Mouse (Mus musculus): ENCODE results near the gene Psma1. TPM values are rescaled to one million over a fixed set of nuclear protein-coding genes. Genes with fewer than 3 reads are reported as not detected.

Psma1 gene
- polyA plus RNA-seq, 1 experiment from 2014 or later: 345 TPM

GRCm38 (mm10) chr7:114253885-114254833 is 21.8 kb downstream of the Psma1 start, which contains the start of gene Copb1:
TSS of gene Copb1 (minus strand) at chr7:114254711.
- Histone ChIP-seq H3K4me2 (peak within 1 kb of the TSS; percentile 61), H3K36me3 (peaks cover 27% of the 10 kb centered on the region), H3K4me1 (peaks cover 11% of the 10 kb centered on the region), H3K4me3 (replicated peaks) (peak within 1 kb of the TSS; percentile 97), H3K27ac (replicated peaks) (peak within 1 kb of the TSS; percentile 70), H3K27me3 (replicated peaks) (no peaks in the 10 kb centered on the region), H3K9ac (replicated peaks) (peak within 1 kb of the TSS; percentile 77), H3K9me3 (replicated peaks) (no peaks in the 10 kb centered on the region)
- peak; percentile 99 for ATAC-seq (ENCODE audit: low FRiP score)
- 2% methylated on average over 62 of the region's 75 CpGs for WGBS

- 92% methylated on average over 3 of the region's 3 CpGs for WGBS
- Histone ChIP-seq H3K27ac (replicated peaks) (no peak overlapping the region), H3K4me3 (replicated peaks) (no peak overlapping the region), H3K4me2 (no peak overlapping the region), H3K36me3 (peaks cover 44% of the 10 kb centered on the region), H3K27me3 (replicated peaks) (no peaks in the 10 kb centered on the region), H3K9me3 (replicated peaks) (no peaks in the 10 kb centered on the region), H3K9ac (replicated peaks) (no peak overlapping the region), H3K4me1 (peaks cover 11% of the 10 kb centered on the region)
- ATAC-seq (ENCODE audit: low FRiP score): no peak
These were observed 24.2 kb downstream of the Psma1 start for GRCm38 (mm10) chr7:114251684-114252083.

GRCm38 (mm10) chr7:114233980-114234379 is 41.9 kb downstream of the Psma1 start:
- 88% methylated on average over 7 of the region's 7 CpGs for WGBS
- H3K9ac ChIP-seq (replicated peaks): no peak overlapping the region
- no peaks in the 10 kb centered on the region for H3K4me1 ChIP-seq
- ATAC-seq (ENCODE audit: low FRiP score): no peak
- peaks cover 64% of the 10 kb centered on the region for H3K36me3 ChIP-seq
- no peak overlapping the region for H3K4me3 ChIP-seq (replicated peaks)
- H3K27me3 ChIP-seq (replicated peaks): no peaks in the 10 kb centered on the region
- no peaks in the 10 kb centered on the region for H3K9me3 ChIP-seq (replicated peaks)
- no peak overlapping the region for H3K4me2 ChIP-seq
- no peak overlapping the region for H3K27ac ChIP-seq (replicated peaks)

DNA sequence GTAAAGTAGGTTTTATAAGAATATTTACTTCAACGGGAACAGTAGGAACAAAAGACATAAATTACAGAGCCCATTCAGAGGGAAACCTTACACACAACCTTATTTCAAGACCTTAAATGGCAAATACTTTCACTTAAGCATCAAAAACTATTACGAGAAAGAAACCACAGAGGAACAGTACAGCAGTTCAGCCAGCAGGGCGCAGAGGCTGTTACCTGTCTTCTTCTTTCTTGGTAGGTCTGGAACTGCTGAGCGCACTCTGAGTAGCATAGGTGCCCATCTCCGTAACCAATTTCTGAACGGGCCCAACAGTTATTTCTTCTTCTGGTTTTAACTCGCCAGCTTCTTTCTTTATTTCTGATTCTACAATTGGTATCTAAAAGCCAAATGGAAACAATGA is 42.9 kb downstream of the Psma1 start:
- ATAC-seq (ENCODE audit: low FRiP score): no peak
- Histone ChIP-seq H3K27me3 (replicated peaks) (no peaks in the 10 kb centered on the region), H3K27ac (replicated peaks) (no peak overlapping the region), H3K4me2 (no peak overlapping the region), H3K4me3 (replicated peaks) (no peak overlapping the region), H3K4me1 (no peaks in the 10 kb centered on the region), H3K36me3 (peaks cover 66% of the 10 kb centered on the region), H3K9me3 (replicated peaks) (no peaks in the 10 kb centered on the region), H3K9ac (replicated peaks) (no peak overlapping the region)
- WGBS: 96% methylated on average over 7 of the region's 7 CpGs

DNA sequence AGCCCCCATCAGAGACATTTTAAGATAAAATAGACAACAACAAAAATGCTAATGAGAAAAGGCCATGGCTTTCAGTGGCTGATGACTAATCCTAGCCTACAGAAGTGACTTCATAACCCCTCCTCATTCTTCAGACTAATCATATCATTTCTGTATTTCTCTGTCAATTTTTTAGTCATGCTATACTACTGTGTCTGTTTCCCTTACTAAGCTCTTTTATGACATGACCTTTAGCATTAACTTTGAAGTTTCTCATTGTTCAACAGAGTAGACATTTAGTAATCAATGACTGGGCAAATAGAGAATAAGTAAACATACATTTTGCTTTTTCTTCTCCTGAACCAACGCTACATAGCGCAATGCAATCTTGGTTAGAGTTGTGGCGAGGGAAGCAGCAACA is 44.1 kb downstream of the Psma1 start:
- no peak for ATAC-seq (ENCODE audit: low FRiP score)
- Histone ChIP-seq H3K27ac (replicated peaks) (no peak overlapping the region), H3K9me3 (replicated peaks) (no peaks in the 10 kb centered on the region), H3K27me3 (replicated peaks) (no peaks in the 10 kb centered on the region), H3K4me1 (no peaks in the 10 kb centered on the region), H3K4me2 (no peak overlapping the region), H3K9ac (replicated peaks) (no peak overlapping the region), H3K4me3 (replicated peaks) (no peak overlapping the region), H3K36me3 (peaks cover 66% of the 10 kb centered on the region)
- 94% methylated on average over 3 of the region's 3 CpGs for WGBS

DNA sequence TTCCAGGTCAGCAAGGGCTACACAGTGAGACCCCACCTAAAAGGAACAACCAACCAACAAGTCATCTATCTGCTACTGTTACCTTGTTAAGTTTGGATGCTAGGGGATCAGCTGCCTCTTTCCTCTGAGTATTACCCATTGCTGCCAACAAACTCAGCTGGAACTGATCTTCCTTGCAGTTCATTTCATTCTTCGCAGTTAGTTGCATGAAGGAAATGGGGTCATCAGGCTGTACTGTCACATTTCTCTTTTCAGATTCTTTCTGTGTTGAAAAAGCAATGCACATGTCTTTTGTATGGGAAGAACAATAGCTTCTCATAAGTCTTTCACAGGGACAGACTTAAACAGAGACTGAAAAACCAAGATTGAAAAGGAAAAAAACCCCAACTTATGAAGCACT is 49.4 kb downstream of the Psma1 start:
- no peak for ATAC-seq (ENCODE audit: low FRiP score)

GRCm38 (mm10) chr7:114220433-114220832 is 55.5 kb downstream of the Psma1 start:
- H3K4me2 ChIP-seq: no peak overlapping the region
- H3K4me3 ChIP-seq (replicated peaks): no peak overlapping the region
- no peaks in the 10 kb centered on the region for H3K4me1 ChIP-seq
- WGBS: 96% methylated on average over 4 of the region's 4 CpGs
- no peaks in the 10 kb centered on the region for H3K9me3 ChIP-seq (replicated peaks)
- H3K27ac ChIP-seq (replicated peaks): no peak overlapping the region
- ATAC-seq (ENCODE audit: low FRiP score): no peak
- no peaks in the 10 kb centered on the region for H3K27me3 ChIP-seq (replicated peaks)
- H3K9ac ChIP-seq (replicated peaks): no peak overlapping the region
- peaks cover 53% of the 10 kb centered on the region for H3K36me3 ChIP-seq

More for the DNA sequence above, 49.4 kb downstream of the Psma1 start:
- Histone ChIP-seq H3K4me3 (replicated peaks) (no peak overlapping the region), H3K27me3 (replicated peaks) (no peaks in the 10 kb centered on the region), H3K36me3 (peaks cover 59% of the 10 kb centered on the region), H3K9ac (replicated peaks) (no peak overlapping the region), H3K9me3 (replicated peaks) (no peaks in the 10 kb centered on the region), H3K27ac (replicated peaks) (no peak overlapping the region), H3K4me2 (no peak overlapping the region), H3K4me1 (no peaks in the 10 kb centered on the region)
- WGBS: 89% methylated on average over 1 of the region's 1 CpGs

GRCm38 (mm10) chr7:114216908-114217307 is 59.0 kb downstream of the Psma1 start:
- H3K4me2 ChIP-seq: no peak overlapping the region
- no peaks in the 10 kb centered on the region for H3K4me1 ChIP-seq
- H3K27ac ChIP-seq (replicated peaks): no peak overlapping the region
- H3K27me3 ChIP-seq (replicated peaks): no peaks in the 10 kb centered on the region
- H3K9ac ChIP-seq (replicated peaks): no peak overlapping the region
- no peak overlapping the region for H3K4me3 ChIP-seq (replicated peaks)
- H3K9me3 ChIP-seq (replicated peaks): no peaks in the 10 kb centered on the region
- WGBS: 97% methylated on average over 2 of the region's 2 CpGs
- peaks cover 53% of the 10 kb centered on the region for H3K36me3 ChIP-seq
- no peak for ATAC-seq (ENCODE audit: low FRiP score)

Other genes starting within 250 kb of the Psma1 start
- 18.2 and 29.4 TPM in 2 replicates for gene Rras2, start 158.3 kb downstream of the Psma1 start, polyA plus RNA-seq (2015; fragmentation: Nextera tagmentation; extraction: Ambion mirVana)
- gene Copb1, start 21.4 kb downstream of the Psma1 start, polyA plus RNA-seq (2015; fragmentation: Nextera tagmentation; extraction: Ambion mirVana): 83.1 and 88.6 TPM in 2 replicates
- gene Pde3b, start 139.2 kb upstream of the Psma1 start, polyA plus RNA-seq (2015; fragmentation: Nextera tagmentation; extraction: Ambion mirVana): 4.9 TPM in 2 replicates

All from neural tube, embryonic 15.5 days (tissue).